Mouse (Mus musculus): ENCODE results near the gene Rbp2.

- no peak for TF ChIP-seq CTCF (conservative IDR thresholded peaks at IDR 0.05; ENCODE audit: low read length)
- no peak for TF ChIP-seq NANOG (IDR thresholded peaks at IDR 0.05; ENCODE audit: borderline replicate concordance, low read length)
- TF ChIP-seq POU5F1 (IDR thresholded peaks at IDR 0.05; ENCODE audit: borderline replicate concordance, low read length) = no peak
Measured at GRCm38 (mm10) chr9:98524786-98525542, 39.0 kb downstream of the Rbp2 start.
